9 mouse cellular contexts compared by ENCODE assay signal in the genomic region with DNA sequence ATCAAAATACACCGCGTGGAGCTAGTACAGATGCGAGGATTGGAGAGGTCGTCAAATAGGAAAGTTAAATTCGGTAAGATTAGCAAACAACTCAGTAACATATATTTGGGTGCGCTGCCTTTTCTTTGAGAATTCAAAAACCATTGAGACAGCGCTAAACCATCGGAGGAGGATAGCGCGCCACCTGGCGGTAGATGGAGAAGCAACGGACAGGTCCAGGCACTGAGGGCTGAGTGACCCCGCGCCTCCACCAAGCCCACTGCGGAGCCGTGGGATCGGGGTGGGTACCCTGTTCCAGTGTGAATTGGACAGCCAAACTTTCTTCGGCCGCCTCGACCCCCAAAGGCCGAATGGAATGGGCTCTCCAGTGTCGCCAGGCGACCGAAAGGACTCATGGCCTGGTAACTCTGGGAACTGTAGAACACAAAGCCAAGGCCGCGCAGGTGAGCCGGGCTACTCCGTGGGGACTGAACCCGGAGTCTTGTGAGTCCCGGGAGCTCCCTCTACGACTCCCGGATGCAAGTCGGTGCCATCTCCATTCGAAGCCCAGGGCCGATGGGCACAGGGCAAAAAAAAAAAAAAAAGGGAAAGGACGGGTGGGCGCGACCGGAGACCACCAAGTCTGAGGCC. TPM values are rescaled to one million over a fixed set of nuclear protein-coding genes. Genes with fewer than 3 reads are reported as not detected.
DNase-seq lines count a peak whose midpoint lies in the region; ATAC-seq lines count a peak whose summit lies in the region.
"Had no signal": no experiment of that assay in that cellular context is flagged by ENCODE, and none has a peak within 500 bp of the region (broad histone marks: within the 10 kb centered on the region; RNA-seq: fewer than 3 reads in every experiment).

No protein-coding gene starts in this region.

- peak overlapping the region; percentile 48 for H3K4me2 ChIP-seq in embryonic facial prominence, embryonic 12.5 days (replicated peaks)
- peak overlapping the region; percentile 83 for H3K4me2 ChIP-seq in limb, embryonic 13.5 days (replicated peaks)
- H3K4me2 ChIP-seq in midbrain, embryonic 16.5 days (ENCODE audit: low read length), result peak overlapping the region; percentile 84

- peaks cover 20% of the 10 kb centered on the region for H3K4me1 ChIP-seq in embryonic facial prominence, embryonic 12.5 days
- peaks cover 17% of the 10 kb centered on the region for H3K4me1 ChIP-seq in limb, embryonic 13.5 days
- H3K4me1 ChIP-seq in midbrain, embryonic 16.5 days (ENCODE audit: control insufficient read depth, insufficient read depth, low read length), result peaks cover 13% of the 10 kb centered on the region

- H3K36me3 ChIP-seq in embryonic facial prominence, embryonic 12.5 days, result peaks cover 27% of the 10 kb centered on the region
- peaks cover 22% of the 10 kb centered on the region for H3K36me3 ChIP-seq in limb, embryonic 13.5 days
- no peaks in the 10 kb centered on the region for H3K36me3 ChIP-seq in midbrain, embryonic 16.5 days (ENCODE audit: control insufficient read depth, insufficient read depth, low read length)
- H3K36me3 ChIP-seq: G1E had no signal

- no peak; the same call in 1 of the 2 replicates for ATAC-seq in embryonic facial prominence, embryonic 12.5 days (ENCODE audit: insufficient number of reproducible peaks, insufficient read depth, low FRiP score, low TSS enrichment)
- peak; percentile 80 for ATAC-seq in limb, embryonic 13.5 days (ENCODE audit: low FRiP score, low read depth)
- ATAC-seq in midbrain, embryonic 16.5 days, result peak; percentile 66; the same call in 1 of the 2 replicates

- DNase-seq in 3134 (ENCODE audit: extremely low read depth, insufficient read length, low spot score), result peak; percentile 35
- DNase-seq in adrenal gland, postnatal 25 days, result peak; percentile 80
- peak; percentile 64 for DNase-seq in heart, adult 8-10 months (ENCODE audit: low spot score)
- peak; percentile 76 for DNase-seq in kidney, adult 9 months
- DNase-seq in spleen, postnatal 14 days (ENCODE audit: low spot score in 2 of 2), result peak; percentile 58 to 75

- peak overlapping the region; percentile 95 for H3K27ac ChIP-seq in embryonic facial prominence, embryonic 12.5 days
- peak overlapping the region; percentile 90 for H3K27ac ChIP-seq in limb, embryonic 13.5 days
- H3K27ac ChIP-seq in midbrain, embryonic 16.5 days (ENCODE audit: low read length), result no peak overlapping the region

- peak overlapping the region; percentile 96 for H3K9ac ChIP-seq in embryonic facial prominence, embryonic 12.5 days
- peak overlapping the region; percentile 94 for H3K9ac ChIP-seq in limb, embryonic 13.5 days
- H3K9ac ChIP-seq in midbrain, embryonic 16.5 days (ENCODE audit: low read depth, low read length), result peak overlapping the region; percentile 82

- WGBS in embryonic facial prominence, embryonic 12.5 days, result 1% methylated on average over 39 of the region's 39 CpGs
- 2% methylated on average over 39 of the region's 39 CpGs for WGBS in limb, embryonic 13.5 days
- 3% methylated on average over 38 of the region's 39 CpGs for WGBS in midbrain, embryonic 16.5 days

- H3K9me3 ChIP-seq in embryonic facial prominence, embryonic 12.5 days, result no peaks in the 10 kb centered on the region
- no peaks in the 10 kb centered on the region for H3K9me3 ChIP-seq in limb, embryonic 13.5 days
- no peaks in the 10 kb centered on the region for H3K9me3 ChIP-seq in midbrain, embryonic 16.5 days (replicated peaks; ENCODE audit: control insufficient read depth, low read length, poor library complexity, severe bottlenecking)

- H3K4me3 ChIP-seq in embryonic facial prominence, embryonic 12.5 days, result peak overlapping the region; percentile 85
- peak overlapping the region; percentile 91 for H3K4me3 ChIP-seq in limb, embryonic 13.5 days
- peak overlapping the region; percentile 66 for H3K4me3 ChIP-seq in midbrain, embryonic 16.5 days (ENCODE audit: low read depth, low read length)

- H3K27me3 ChIP-seq in embryonic facial prominence, embryonic 12.5 days, result no peaks in the 10 kb centered on the region
- no peaks in the 10 kb centered on the region for H3K27me3 ChIP-seq in limb, embryonic 13.5 days
- H3K27me3 ChIP-seq in midbrain, embryonic 16.5 days (ENCODE audit: control insufficient read depth, insufficient read depth, low read depth, low read length), result peaks cover 18% of the 10 kb centered on the region

RNA-seq across cellular contexts. Expression of gene Col26a1, which starts 1.5 kb away (rescaled TPM):
- 1.0 and 1.6 TPM in 2 replicates for total RNA-seq in adrenal gland, postnatal 25 days (2021)
- 239 and 242 TPM in 2 replicates for polyA plus RNA-seq in embryonic facial prominence, embryonic 12.5 days (2016; fragmentation: Nextera tagmentation; extraction: Ambion mirVana)
- total RNA-seq in heart, adult 8-10 months (2022), result under 1 TPM; 0.09 to 0.75 (median 0.40) TPM
- polyA plus RNA-seq in limb, embryonic 13.5 days (2015; fragmentation: Nextera tagmentation; extraction: Ambion mirVana), result 136 and 141 TPM in 2 replicates
- polyA plus RNA-seq in midbrain, embryonic 16.5 days (2015; fragmentation: Nextera tagmentation; extraction: Ambion mirVana), result 22.1 and 24.4 TPM in 2 replicates
- polyA plus RNA-seq: G1E had no signal

RNA-seq across cellular contexts. Expression of gene Ift22, which starts 26.5 kb away (rescaled TPM):
- 31.3 and 35.6 TPM in 2 replicates for total RNA-seq in adrenal gland, postnatal 25 days (2021)
- 67.9 and 70.2 TPM in 2 replicates for polyA plus RNA-seq in embryonic facial prominence, embryonic 12.5 days (2016; fragmentation: Nextera tagmentation; extraction: Ambion mirVana)
- total RNA-seq in heart, adult 8-10 months (2022), result 10 to 100 TPM in 2 of 4 experiments, 1 to 10 TPM in 2; 8.7 to 14.6 (median 10.3) TPM
- 60.4 and 65.8 TPM in 2 replicates for polyA plus RNA-seq in limb, embryonic 13.5 days (2015; fragmentation: Nextera tagmentation; extraction: Ambion mirVana)
- polyA plus RNA-seq in midbrain, embryonic 16.5 days (2015; fragmentation: Nextera tagmentation; extraction: Ambion mirVana), result 133 and 134 TPM in 2 replicates
